Mouse (Mus musculus) cortical plate, adult 2 months (tissue): ENCODE data around the gene Pinlyp. TPM values are rescaled to one million over a fixed set of nuclear protein-coding genes. Genes with fewer than 3 reads are reported as not detected.
A peak's percentile ranks its signal among the peaks of the same experiment; 100 is the strongest.

Experiments
- H3K27ac ChIP-seq: fragments of 200-500 bp; 2 replicates; pipeline ENCODE4 v1.5.1; 2012; ENCODE audit warnings: low read length, control low read depth, inconsistent platforms; ENCODE audit not compliant: insufficient read depth
- H3K4me1 ChIP-seq: fragments of 200-500 bp; 2 replicates; pipeline ENCODE4 v1.6.1; 2011; ENCODE audit warnings: low read length; ENCODE audit not compliant: control insufficient read depth, insufficient read depth
- H3K4me3 ChIP-seq: fragments of 200-500 bp; 2 replicates; pipeline ENCODE4 v1.5.1; 2011; ENCODE audit warnings: mild to moderate bottlenecking, low read length, control low read depth; ENCODE audit not compliant: insufficient read depth
- CTCF ChIP-seq: fragments of 200-500 bp; IDR thresholded peaks from 2 replicates; pipeline ENCODE4 v1.5.1; 2011; ENCODE audit warnings: mild to moderate bottlenecking, control low read depth, low read length; ENCODE audit not compliant: insufficient read depth; ENCODE audit errors: extremely low read depth
- POLR2A ChIP-seq: fragments of 200-500 bp; IDR thresholded peaks from 2 replicates; pipeline ENCODE4 v1.6.1; 2011; ENCODE audit warnings: mild to moderate bottlenecking, low read length, control low read depth; ENCODE audit not compliant: insufficient read depth; ENCODE audit errors: extremely low read depth
- polyA plus RNA-seq: library from polyadenylated mRNA; depleted of rRNA; stranded (reverse); fragments of >200 nt; gene quantifications from 2 replicates; pipeline ENCODE4 v1.2.3, GENCODE M21; 2012

The Pinlyp gene
- polyA plus RNA-seq, 1 experiment: 0.33 TPM

GRCm38 (mm10) chr7:24585995-24586394 is 40.1 kb upstream of the Pinlyp start:
- Histone ChIP-seq H3K4me3 (no peak overlapping the region), H3K4me1 (peaks cover 4% of the 10 kb centered on the region), H3K27ac (no peak overlapping the region)
- no peak for TF ChIP-seq CTCF
- no peak for TF ChIP-seq POLR2A

GRCm38 (mm10) chr7:24584876-24585275 is 39.0 kb upstream of the Pinlyp start:
- no peak for TF ChIP-seq CTCF
- TF ChIP-seq POLR2A: no peak
- H3K4me3 ChIP-seq: no peak overlapping the region

GRCm38 (mm10) chr7:24577811-24578210 is 31.9 kb upstream of the Pinlyp start:
- TF ChIP-seq CTCF (no peak), POLR2A (no peak)
- Histone ChIP-seq H3K4me3 (no peak overlapping the region), H3K4me1 (no peaks in the 10 kb centered on the region), H3K27ac (no peak overlapping the region)

More at GRCm38 (mm10) chr7:24584876-24585275, 39.0 kb upstream of the Pinlyp start:
- Histone ChIP-seq H3K4me1 (peaks cover 4% of the 10 kb centered on the region), H3K27ac (no peak overlapping the region)

GRCm38 (mm10) chr7:24574224-24574796 is 28.4 kb upstream of the Pinlyp start:
- H3K4me3 ChIP-seq: no peak overlapping the region
- no peak overlapping the region for H3K27ac ChIP-seq
- H3K4me1 ChIP-seq: no peaks in the 10 kb centered on the region
- no peak for TF ChIP-seq POLR2A
- TF ChIP-seq CTCF: no peak

- no peak; the same call in 1 of the 2 replicates for TF ChIP-seq CTCF
- no peak for TF ChIP-seq POLR2A
- no peaks in the 10 kb centered on the region; the same call in 1 of the 2 replicates for H3K4me1 ChIP-seq
- H3K27ac ChIP-seq: no peak overlapping the region
- H3K4me3 ChIP-seq: no peak overlapping the region
These were observed 26.5 kb upstream of the Pinlyp start for GRCm38 (mm10) chr7:24572455-24572854.

GRCm38 (mm10) chr7:24571071-24571470 is 25.2 kb upstream of the Pinlyp start:
- Histone ChIP-seq H3K27ac (no peak overlapping the region), H3K4me3 (no peak overlapping the region), H3K4me1 (no peaks in the 10 kb centered on the region; the same call in 1 of the 2 replicates)
- no peak for TF ChIP-seq POLR2A
- no peak for TF ChIP-seq CTCF

- H3K27ac ChIP-seq: no peak overlapping the region
- TF ChIP-seq CTCF (no peak), POLR2A (no peak)
- no peaks in the 10 kb centered on the region; the same call in 1 of the 2 replicates for H3K4me1 ChIP-seq
- H3K4me3 ChIP-seq: no peak overlapping the region
These were observed 22.6 kb upstream of the Pinlyp start for GRCm38 (mm10) chr7:24568512-24568911.

- no peaks in the 10 kb centered on the region; the same call in 1 of the 2 replicates for H3K4me1 ChIP-seq
- no peak overlapping the region for H3K27ac ChIP-seq
- H3K4me3 ChIP-seq: no peak overlapping the region
- TF ChIP-seq CTCF (no peak), POLR2A (no peak)
These were observed 20.3 kb upstream of the Pinlyp start for GRCm38 (mm10) chr7:24566206-24566605.

- no peak overlapping the region for H3K27ac ChIP-seq
- no peaks in the 10 kb centered on the region; the same call in 1 of the 2 replicates for H3K4me1 ChIP-seq
- no peak overlapping the region for H3K4me3 ChIP-seq
- TF ChIP-seq POLR2A: no peak
- TF ChIP-seq CTCF: no peak
These were observed 19.7 kb upstream of the Pinlyp start for GRCm38 (mm10) chr7:24565627-24566026.

- Histone ChIP-seq H3K4me1 (no peaks in the 10 kb centered on the region; the same call in 1 of the 2 replicates), H3K4me3 (no peak overlapping the region), H3K27ac (no peak overlapping the region)
- TF ChIP-seq POLR2A (no peak), CTCF (peak; percentile 84)
These were observed 18.8 kb upstream of the Pinlyp start for GRCm38 (mm10) chr7:24564607-24565265.
